Mouse (Mus musculus): ENCODE measurements at regions not wholly inside any gene's neighbourhood (a gene's known extent, or its start where the extent isn't known, plus 50 kb on each side); places are given as distances from the start of the nearest gene placed in this dataset.

- DNase-seq (ENCODE audit: low read depth, low spot score) = peak; percentile 14
These were observed 352.3 kb upstream of the Hs6st1 start for GRCm38 (mm10) chr1:35715931-35716330.

GRCm38 (mm10) chr1:35717166-35717565 lies 351.0 kb upstream of the Hs6st1 start:
- no peak for DNase-seq (ENCODE audit: low read depth, low spot score)

GRCm38 (mm10) chr1:35717659-35718058 lies 350.5 kb upstream of the Hs6st1 start:
- no peak for DNase-seq (ENCODE audit: low read depth, low spot score)

DNA sequence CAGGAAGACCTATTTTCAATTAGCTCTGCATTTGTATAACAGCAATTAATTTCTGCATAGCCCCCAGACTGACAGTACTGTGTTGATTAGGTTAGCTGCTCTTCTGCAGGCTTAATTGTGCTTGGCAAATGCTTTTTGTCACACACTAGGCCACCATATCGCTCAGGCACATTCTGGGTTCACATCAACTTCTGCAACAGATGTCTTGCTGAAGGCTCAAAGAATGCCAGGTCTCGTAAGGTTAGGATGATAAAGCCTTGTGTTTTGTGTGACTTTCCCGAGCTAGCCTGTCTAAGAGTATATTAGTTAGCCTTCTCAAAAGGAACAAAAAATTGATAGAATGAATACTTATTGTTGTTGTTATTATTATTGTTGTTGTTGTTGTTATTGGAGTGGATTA lies 348.1 kb upstream of the Hs6st1 start:
- DNase-seq (ENCODE audit: low read depth, low spot score) = no peak

DNA sequence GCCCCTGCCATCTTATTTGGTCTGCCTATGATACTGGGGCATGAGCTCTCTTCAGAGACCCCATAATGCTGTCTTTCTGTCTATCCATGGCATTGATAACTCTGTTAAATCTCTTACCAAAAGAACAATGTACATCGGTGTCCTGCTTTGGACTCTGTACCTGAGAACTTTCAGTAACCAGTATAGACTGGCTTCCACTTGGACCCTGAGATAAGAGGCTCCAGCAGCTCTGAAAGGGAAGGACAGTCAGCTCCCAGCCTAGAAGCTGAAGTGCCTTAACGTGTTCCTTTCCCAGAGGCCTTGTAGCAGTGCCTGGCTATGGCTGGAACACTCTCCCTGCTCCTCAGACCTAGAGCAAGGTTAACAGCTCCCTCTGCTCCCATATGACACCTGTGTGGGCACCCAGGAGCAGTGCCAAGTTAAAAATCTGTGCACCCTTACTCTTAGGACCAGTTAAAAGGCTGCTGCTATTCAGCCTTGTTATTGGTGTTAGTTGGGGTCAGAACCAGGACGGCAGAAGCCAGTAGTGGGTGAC lies 343.8 kb upstream of the Hs6st1 start:
- DNase-seq (ENCODE audit: low read depth, low spot score) = no peak

DNA sequence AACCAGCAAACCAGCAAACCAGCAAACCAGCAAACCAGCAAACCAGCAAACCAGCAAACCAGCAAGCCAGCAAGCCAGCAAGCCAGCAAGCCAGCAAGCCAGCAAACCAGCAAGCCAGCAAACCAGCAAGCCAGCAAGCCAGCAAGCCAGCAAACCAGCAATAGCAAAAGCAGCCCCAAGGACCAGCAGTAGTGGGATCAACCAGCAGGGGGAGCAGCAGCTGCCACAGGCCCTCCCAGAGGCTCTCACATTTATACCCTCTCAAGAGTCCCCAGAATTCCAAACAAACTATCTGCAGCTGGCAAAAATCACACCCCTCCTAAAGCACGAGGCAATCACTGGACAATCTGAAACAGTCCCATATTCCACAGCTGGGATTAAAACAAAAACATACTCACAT lies 341.6 kb upstream of the Hs6st1 start:
- DNase-seq (ENCODE audit: low read depth, low spot score) = peak; percentile 58

DNA sequence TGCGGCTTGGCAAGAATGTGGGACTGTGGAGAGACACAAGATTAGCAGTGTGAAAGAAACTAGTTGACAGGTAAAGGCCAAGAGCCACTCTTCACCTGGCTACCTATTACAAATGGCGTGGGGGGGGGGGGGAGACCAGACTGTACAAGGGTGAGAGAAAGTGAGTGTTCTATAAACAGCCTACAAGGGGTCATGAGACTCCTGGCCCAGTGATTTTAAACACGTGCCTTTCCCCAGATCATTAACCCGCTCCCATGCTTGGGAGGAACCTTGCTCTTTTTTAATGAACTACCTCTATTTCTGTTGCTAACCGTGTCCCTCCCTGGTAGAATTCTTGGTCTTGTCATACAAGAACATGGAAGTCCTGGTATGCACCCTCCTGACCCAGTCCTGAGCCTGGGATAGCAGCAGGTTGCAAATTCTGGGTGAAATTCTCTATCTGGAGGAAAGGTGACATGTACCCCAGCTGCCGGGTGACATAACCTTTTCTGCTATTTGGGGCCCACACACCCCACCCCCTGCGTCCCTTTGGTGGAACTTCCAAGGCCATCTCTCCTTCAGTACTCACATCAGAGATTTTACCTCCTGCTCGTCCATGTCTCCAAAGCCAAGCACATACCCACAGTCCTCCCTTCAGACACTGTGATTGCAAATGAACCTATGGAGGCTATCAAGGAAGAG lies 340.8 kb upstream of the Hs6st1 start:
- DNase-seq (ENCODE audit: low read depth, low spot score) = no peak

GRCm38 (mm10) chr1:35729785-35730295 lies 338.4 kb upstream of the Hs6st1 start:
- no peak for DNase-seq (ENCODE audit: low read depth, low spot score)

DNA sequence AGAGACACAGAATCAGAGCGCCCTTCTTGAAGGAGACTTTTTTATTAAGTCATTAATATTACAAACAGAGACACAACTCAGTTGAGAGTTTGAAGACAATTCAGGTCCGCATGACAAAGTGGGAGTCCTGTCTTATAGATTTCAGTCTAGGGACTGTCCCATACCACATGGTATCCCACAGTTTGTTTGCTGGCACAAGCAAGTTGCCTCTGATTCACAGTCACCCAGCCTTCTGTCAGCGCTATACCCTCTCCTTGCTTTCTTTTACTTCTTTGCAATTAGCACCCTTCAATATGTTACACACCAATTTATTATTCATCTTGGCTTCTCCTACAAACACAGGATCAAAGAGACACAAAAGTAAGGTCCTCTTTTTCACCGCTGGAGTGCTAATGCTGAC lies 337.9 kb upstream of the Hs6st1 start:
- DNase-seq (ENCODE audit: low read depth, low spot score) = no peak

DNA sequence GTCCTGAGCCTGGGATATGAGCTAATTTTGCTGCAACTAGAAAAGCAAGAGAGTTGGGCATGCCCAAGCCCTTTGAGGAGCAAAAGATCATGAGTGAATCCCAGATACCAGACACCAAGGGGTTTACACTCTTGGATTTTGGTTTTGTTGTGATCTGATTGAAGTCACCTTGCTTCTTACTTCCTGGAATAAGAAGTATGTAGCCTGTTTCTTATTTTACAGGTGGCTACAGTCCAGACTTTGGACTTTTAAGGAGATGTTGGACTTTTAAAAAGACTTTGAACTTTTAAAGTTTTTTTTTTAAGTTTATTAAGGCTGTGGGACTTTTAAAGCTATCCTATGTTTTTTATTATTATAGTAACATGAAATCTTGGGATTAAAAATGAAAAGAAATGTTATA lies 332.0 kb upstream of the Hs6st1 start:
- DNase-seq (ENCODE audit: low read depth, low spot score) = no peak

DNA sequence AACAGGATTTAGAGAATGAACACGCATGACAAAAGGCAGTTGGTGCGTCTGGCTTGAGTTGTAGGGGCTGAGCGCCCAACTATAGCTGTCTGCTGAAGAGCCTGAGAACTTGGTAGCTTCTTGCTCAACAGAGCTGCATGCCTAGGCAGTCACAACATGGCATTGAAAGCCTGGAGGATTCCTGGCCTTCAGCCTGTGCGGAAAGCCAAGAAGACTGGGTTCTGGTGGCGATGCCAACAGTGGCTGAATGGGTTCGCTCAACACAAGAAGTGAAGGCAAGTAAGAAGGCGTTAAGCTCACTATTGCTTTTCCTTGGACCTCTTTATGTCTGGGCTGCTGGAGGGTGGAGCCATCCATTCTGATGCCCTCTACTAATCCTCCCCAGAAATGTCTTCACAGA lies 318.6 kb upstream of the Hs6st1 start:
- no peak for DNase-seq (ENCODE audit: low read depth, low spot score)

GRCm38 (mm10) chr1:35750092-35750521 lies 318.1 kb upstream of the Hs6st1 start:
- DNase-seq (ENCODE audit: low read depth, low spot score) = no peak

GRCm38 (mm10) chr1:35752636-35753035 lies 315.6 kb upstream of the Hs6st1 start:
- no peak for DNase-seq (ENCODE audit: low read depth, low spot score)

DNA sequence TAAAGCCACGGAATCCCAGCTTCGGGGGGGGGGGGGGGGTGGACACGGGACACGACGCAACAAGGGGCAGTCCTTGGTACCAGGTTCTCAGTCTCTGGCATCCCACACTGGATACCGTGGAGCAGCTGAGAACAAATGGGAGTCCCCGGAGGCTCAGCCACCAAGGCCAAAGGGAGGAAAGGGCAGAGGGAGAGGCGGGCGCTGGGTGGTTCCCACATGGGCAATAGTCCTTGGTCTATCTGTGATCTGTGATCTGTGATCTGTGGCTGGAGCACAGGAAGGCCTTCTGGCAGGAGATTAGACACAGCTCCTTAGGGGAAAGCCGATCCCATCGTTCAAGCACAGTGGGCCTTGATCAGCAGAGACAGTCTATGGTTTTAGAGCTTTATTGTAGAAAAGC lies 314.0 kb upstream of the Hs6st1 start:
- DNase-seq (ENCODE audit: low read depth, low spot score) = no peak

- no peak for DNase-seq (ENCODE audit: low read depth, low spot score)
These were observed 309.2 kb upstream of the Hs6st1 start for GRCm38 (mm10) chr1:35759010-35759409.

GRCm38 (mm10) chr1:35759600-35759999 lies 308.6 kb upstream of the Hs6st1 start:
- no peak for DNase-seq (ENCODE audit: low read depth, low spot score)

DNA sequence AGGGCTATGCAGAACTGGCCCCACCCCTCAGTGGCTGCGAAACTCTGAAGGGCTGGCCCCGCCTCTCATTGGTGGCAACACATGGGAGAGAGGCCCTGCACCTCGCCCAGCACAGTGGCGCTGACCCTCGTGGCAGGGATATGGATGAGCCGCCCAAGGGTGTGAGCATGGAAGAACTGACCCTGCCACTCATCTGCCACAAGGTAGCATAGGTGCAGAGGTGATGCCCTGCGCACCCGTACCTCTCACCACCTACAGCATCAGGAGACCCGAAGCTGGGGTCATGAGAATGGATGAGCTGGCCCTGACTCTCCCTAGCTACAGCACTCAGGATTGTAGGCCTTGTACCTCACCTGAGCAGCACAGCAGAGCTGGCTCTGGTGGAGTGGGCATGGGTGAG lies 305.1 kb upstream of the Hs6st1 start:
- no peak for DNase-seq (ENCODE audit: low read depth, low spot score)

- DNase-seq (ENCODE audit: low read depth, low spot score) = no peak
These were observed 304.7 kb upstream of the Hs6st1 start for GRCm38 (mm10) chr1:35763456-35763855.

GRCm38 (mm10) chr1:35764068-35764467 lies 304.1 kb upstream of the Hs6st1 start:
- no peak for DNase-seq (ENCODE audit: low read depth, low spot score)

DNA sequence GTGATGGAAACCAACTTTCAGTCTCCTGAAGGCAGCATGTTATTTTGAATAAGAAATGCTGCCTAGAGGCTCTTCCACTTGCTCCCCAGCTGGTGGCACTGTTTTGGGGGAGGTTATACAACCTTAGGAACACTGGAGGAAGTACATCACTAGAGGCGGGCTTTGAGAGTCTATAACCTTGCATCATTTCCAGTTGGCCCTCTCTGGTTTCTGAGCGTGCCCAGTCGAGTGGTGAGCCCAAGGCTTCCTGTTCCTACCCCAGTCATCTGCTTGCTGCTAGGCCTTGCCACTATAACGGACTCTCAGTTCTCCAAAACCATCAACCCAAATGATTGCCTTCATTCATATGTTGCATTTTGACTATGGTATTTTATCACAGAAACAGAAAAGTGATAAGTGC lies 302.5 kb upstream of the Hs6st1 start:
- no peak for DNase-seq (ENCODE audit: low read depth, low spot score)

DNA sequence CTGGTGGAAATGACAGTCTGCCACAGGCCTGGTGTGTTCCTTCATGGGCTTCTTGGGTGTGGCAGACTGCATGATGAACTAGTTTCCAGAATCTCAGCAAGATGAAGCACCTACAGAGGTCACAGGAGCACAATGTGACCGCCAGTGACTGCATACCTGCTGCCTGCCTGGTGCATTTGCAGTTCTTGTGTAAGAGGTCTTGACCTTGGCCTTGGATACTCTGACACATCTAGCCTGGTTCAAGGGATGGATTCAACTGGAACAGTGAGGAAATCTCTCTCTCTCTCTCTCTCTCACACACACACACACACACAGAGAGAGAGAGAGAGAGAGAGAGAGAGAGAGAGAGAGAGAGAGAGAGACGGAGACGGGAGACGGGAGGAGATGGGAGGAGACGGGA lies 301.9 kb upstream of the Hs6st1 start:
- no peak for DNase-seq (ENCODE audit: low read depth, low spot score)

GRCm38 (mm10) chr1:35772567-35772966 lies 295.6 kb upstream of the Hs6st1 start:
- no peak for DNase-seq (ENCODE audit: low read depth, low spot score)

DNA sequence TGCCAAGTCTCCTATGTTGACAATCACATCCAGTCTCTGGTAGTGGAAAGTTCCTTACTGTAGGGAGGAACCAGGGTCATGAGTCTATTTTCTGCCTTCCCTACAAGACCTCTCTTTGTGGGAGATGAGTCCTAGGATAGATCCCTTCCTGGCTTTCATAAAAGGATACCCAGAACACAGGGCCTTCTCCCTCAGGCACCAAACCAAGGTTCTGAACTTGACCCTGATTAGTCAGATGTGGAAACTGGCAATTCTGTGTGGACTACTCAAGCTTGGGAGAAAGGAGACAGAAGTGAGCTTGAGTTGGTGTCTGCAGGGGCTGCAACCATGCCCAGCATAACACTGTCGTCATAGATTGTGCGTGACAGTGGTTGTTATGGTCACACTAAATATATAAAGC lies 293.6 kb upstream of the Hs6st1 start:
- no peak for DNase-seq (ENCODE audit: low read depth, low spot score)

DNA sequence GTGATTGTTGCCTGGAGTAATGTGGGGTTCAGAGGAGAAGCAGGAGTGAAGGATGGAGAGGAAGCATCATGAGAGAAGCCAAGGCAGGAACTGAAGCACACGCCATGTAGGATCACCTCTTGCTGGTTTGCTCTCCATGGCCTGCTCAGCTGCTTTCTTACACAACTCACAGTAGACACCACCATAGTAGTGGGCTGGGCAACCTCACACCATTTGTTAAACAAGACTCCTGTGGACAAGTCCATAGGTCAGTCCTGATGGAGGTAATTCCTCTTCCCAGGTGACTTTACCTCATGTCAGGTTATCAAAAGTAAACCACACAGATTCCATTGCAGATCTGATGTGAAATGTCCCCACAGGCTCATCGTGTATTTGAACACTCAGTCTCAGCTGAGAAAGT lies 285.5 kb upstream of the Hs6st1 start:
- no peak for DNase-seq (ENCODE audit: low read depth, low spot score)
